Mouse (Mus musculus): ENCODE measurements around the gene Lrrc36. TPM values are rescaled to one million over a fixed set of nuclear protein-coding genes. Genes with fewer than 3 reads are reported as not detected.

Gene Lrrc36
- total and polyA plus RNA-seq, 3 experiments = 0.06 TPM; not detected in 2

DNA sequence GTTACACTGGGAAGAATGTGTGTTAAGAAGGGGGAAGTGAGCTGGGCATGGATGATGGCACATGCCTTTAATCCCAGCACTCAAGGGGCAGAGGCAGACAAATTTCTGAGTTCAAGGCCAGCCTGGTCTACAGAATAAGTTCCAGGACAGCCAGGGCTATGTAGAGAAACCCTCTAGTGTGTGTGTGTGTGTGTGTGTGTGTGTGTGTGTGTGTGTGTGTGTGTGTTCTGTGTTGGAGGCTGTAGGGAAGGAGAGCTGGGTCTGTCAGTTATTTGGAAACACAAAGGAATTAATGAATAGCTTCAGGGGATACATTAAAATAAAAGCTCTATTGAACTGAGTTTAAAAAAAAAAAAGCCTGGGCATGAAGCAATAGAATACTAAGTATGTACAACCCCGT, 37.6 kb downstream of the Lrrc36 start:
- H3K4me1 ChIP-seq (ENCODE audit: control insufficient read depth in 1 of 2, insufficient read depth in 2 of 2, low read length in 2 of 2) = peaks cover 7 to 19% of the 10 kb centered on the region in 2 experiments
- TF ChIP-seq ZKSCAN1 (IDR thresholded peaks at IDR 0.05; ENCODE audit: low read depth, low read length) (no peak), JUND (IDR thresholded peaks at IDR 0.05; ENCODE audit: low read depth, low read length) (no peak), POLR2A (IDR thresholded peaks at IDR 0.05; ENCODE audit: control insufficient read depth in 1 of 2, insufficient read depth in 1 of 2, low read depth in 1 of 2, low read length in 2 of 2, poor library complexity in 1 of 2) (no peak), TAL1 (IDR thresholded peaks at IDR 0.05; ENCODE audit: low read length) (no peak), MYB (IDR thresholded peaks at IDR 0.05; ENCODE audit: low read depth, low read length) (no peak), E2F4 (IDR thresholded peaks at IDR 0.05; ENCODE audit: borderline replicate concordance, low read depth, low read length) (no peak), MXI1 (IDR thresholded peaks at IDR 0.05; ENCODE audit: low read depth, low read length) (no peak), MYC (IDR thresholded peaks at IDR 0.05; ENCODE audit: low read depth, low read length) (no peak), USF2 (IDR thresholded peaks at IDR 0.05; ENCODE audit: borderline replicate concordance in 1 of 2, insufficient read depth in 1 of 2, low read depth in 1 of 2, low read length in 2 of 2) (no peak), ZNF384 (IDR thresholded peaks at IDR 0.05; ENCODE audit: low read depth, low read length) (no peak), UBTF (IDR thresholded peaks at IDR 0.05; ENCODE audit: borderline replicate concordance, insufficient read depth, low read depth, low read length) (no peak), MEF2A (IDR thresholded peaks at IDR 0.05; ENCODE audit: extremely low read depth, insufficient replicate concordance, low read depth, low read length, poor library complexity, severe bottlenecking) (no peak), GABPA (IDR thresholded peaks at IDR 0.05; ENCODE audit: low read depth, low read length) (no peak), ZMIZ1 (IDR thresholded peaks at IDR 0.05; ENCODE audit: low read depth, low read length) (no peak), CHD2 (IDR thresholded peaks at IDR 0.05; ENCODE audit: low read length) (no peak), CHD1 (IDR thresholded peaks at IDR 0.05; ENCODE audit: low read depth, low read length) (no peak), ELF1 (IDR thresholded peaks at IDR 0.05; ENCODE audit: low read depth, low read length) (no peak), GATA1 (IDR thresholded peaks at IDR 0.05; ENCODE audit: low read depth, low read length) (no peak), MAFK (IDR thresholded peaks at IDR 0.05; ENCODE audit: borderline replicate concordance, low read depth, low read length) (no peak)

DNA sequence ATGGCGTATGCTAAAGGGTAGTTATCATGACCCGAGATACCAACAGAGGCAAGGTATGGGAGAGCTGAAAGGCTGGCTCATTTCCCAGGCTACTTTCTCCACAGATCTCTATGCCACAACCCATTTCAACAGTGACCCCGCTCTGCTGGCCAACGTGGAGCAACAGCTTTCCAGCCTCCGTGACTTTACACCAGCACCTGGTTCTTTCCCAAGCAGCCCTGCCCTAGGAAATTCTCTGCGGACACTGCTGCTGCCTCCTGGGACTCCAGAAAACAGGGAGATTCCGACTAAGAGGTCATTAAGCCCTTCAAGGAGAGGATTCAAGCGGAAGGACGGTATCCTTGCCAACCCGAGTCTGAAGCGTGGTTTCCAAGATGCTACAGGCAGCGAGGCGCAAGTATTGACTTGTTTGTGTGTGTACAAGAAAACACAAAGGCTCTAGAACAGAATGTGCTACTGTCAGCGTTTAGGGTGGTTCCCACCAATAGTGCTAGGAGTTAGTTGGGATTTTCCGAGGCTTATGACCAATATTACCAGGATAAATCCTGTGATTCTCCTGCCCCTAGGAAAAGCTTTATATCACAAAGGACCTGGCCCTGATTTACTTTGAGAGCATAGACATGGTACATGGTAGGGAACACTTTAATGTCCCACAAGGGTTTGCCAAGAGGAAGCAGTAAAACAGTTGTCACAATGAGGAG, 38.7 kb downstream of the Lrrc36 start:
- no peak overlapping the region for H3K9ac ChIP-seq (ENCODE audit: control insufficient read depth, low read depth, low read length, poor library complexity, severe bottlenecking)
- DNase-seq (ENCODE audit: low read depth, low spot score) = no peak
- no peak overlapping the region for H3K27ac ChIP-seq (ENCODE audit: control insufficient read depth, low read depth, low read length)
- H3K27me3 ChIP-seq (ENCODE audit: control insufficient read depth in 1 of 2, insufficient read depth in 2 of 2, low read length in 2 of 2) = peaks cover 0 to 9% of the 10 kb centered on the region in 2 experiments
- H3K36me3 ChIP-seq (ENCODE audit: control insufficient read depth in 1 of 2, insufficient read depth in 2 of 2, low read length in 2 of 2) = peaks cover 0 to 19% of the 10 kb centered on the region in 2 experiments; a peak in 2 of 4 replicates
- H3K4me3 ChIP-seq (ENCODE audit: control insufficient read depth in 1 of 2, insufficient read depth in 1 of 2, low read depth in 2 of 2, low read length in 2 of 2) = no peak overlapping the region
- H3K4me1 ChIP-seq (ENCODE audit: control insufficient read depth in 1 of 2, insufficient read depth in 2 of 2, low read length in 2 of 2) = peaks cover 7 to 19% of the 10 kb centered on the region in 2 experiments
- TF ChIP-seq ZNF384 (IDR thresholded peaks at IDR 0.05; ENCODE audit: low read depth, low read length) (no peak), RCOR1 (IDR thresholded peaks at IDR 0.05; ENCODE audit: low read depth, low read length) (no peak), UBTF (IDR thresholded peaks at IDR 0.05; ENCODE audit: borderline replicate concordance, insufficient read depth, low read depth, low read length) (no peak), GABPA (IDR thresholded peaks at IDR 0.05; ENCODE audit: low read depth, low read length) (no peak), CHD1 (IDR thresholded peaks at IDR 0.05; ENCODE audit: low read depth, low read length) (no peak), MYC (IDR thresholded peaks at IDR 0.05; ENCODE audit: low read depth, low read length) (no peak), BHLHE40 (IDR thresholded peaks at IDR 0.05; ENCODE audit: borderline replicate concordance, low read depth, low read length) (no peak), SMC3 (IDR thresholded peaks at IDR 0.05; ENCODE audit: low read depth, low read length) (no peak), MAZ (IDR thresholded peaks at IDR 0.05; ENCODE audit: low read depth, low read length) (no peak), TCF12 (IDR thresholded peaks at IDR 0.05; ENCODE audit: low read depth, low read length) (no peak), USF1 (IDR thresholded peaks at IDR 0.05; ENCODE audit: low read depth, low read length) (no peak), CHD2 (IDR thresholded peaks at IDR 0.05; ENCODE audit: low read length) (no peak), HCFC1 (IDR thresholded peaks at IDR 0.05; ENCODE audit: low read depth, low read length) (no peak), MAX (IDR thresholded peaks at IDR 0.05; ENCODE audit: low read length) (no peak), JUND (IDR thresholded peaks at IDR 0.05; ENCODE audit: low read depth, low read length) (no peak), MAFK (IDR thresholded peaks at IDR 0.05; ENCODE audit: borderline replicate concordance, low read depth, low read length) (no peak), EP300 (IDR thresholded peaks at IDR 0.05; ENCODE audit: low read depth in 1 of 2, low read length in 2 of 2) (no peak)
- no peaks in the 10 kb centered on the region for H3K79me2 ChIP-seq (ENCODE audit: control insufficient read depth, insufficient read depth, low read length, poor library complexity)
- no peaks in the 10 kb centered on the region for H3K9me3 ChIP-seq (replicated peaks; ENCODE audit: insufficient read depth, low read length)

More for the DNA sequence above, 37.6 kb downstream of the Lrrc36 start:
- peaks cover 0 to 17% of the 10 kb centered on the region in 2 experiments; a peak in 2 of 4 replicates for H3K36me3 ChIP-seq (ENCODE audit: control insufficient read depth in 1 of 2, insufficient read depth in 2 of 2, low read length in 2 of 2)
- peaks cover 0 to 9% of the 10 kb centered on the region in 2 experiments for H3K27me3 ChIP-seq (ENCODE audit: control insufficient read depth in 1 of 2, insufficient read depth in 2 of 2, low read length in 2 of 2)
- no peaks in the 10 kb centered on the region for H3K79me2 ChIP-seq (ENCODE audit: control insufficient read depth, insufficient read depth, low read length, poor library complexity)
- DNase-seq (ENCODE audit: low read depth, low spot score) = no peak
- no peak overlapping the region for H3K4me3 ChIP-seq (ENCODE audit: control insufficient read depth in 1 of 2, insufficient read depth in 1 of 2, low read depth in 2 of 2, low read length in 2 of 2)
- H3K9ac ChIP-seq (ENCODE audit: control insufficient read depth, low read depth, low read length, poor library complexity, severe bottlenecking) = no peak overlapping the region
- H3K9me3 ChIP-seq (replicated peaks; ENCODE audit: insufficient read depth, low read length) = no peaks in the 10 kb centered on the region
- no peak overlapping the region for H3K27ac ChIP-seq (ENCODE audit: control insufficient read depth, low read depth, low read length)
